Mouse (Mus musculus): ENCODE data around the gene Osbpl5. TPM values are rescaled to one million over a fixed set of nuclear protein-coding genes. Genes with fewer than 3 reads are reported as not detected.
A peak's percentile ranks its signal among the peaks of the same experiment; 100 is the strongest.
"Not testable (repeated sequence)": the region's sequence is repeated elsewhere in the genome, so short reads cannot be mapped to it uniquely, and the experiment has no call there.

Gene Osbpl5
- polyA plus RNA-seq, 1 experiment: 6.7 TPM

GRCm38 (mm10) chr7:143689946-143690345, 66.8 kb downstream of the Osbpl5 start:
- H3K4me1 ChIP-seq (ENCODE audit: control insufficient read depth, insufficient read depth, low read length): peaks cover 2% of the 10 kb centered on the region
- no peak overlapping the region for H3K4me3 ChIP-seq (replicated peaks; ENCODE audit: control insufficient read depth, low read depth, low read length)
- no peak overlapping the region for H3K27ac ChIP-seq (ENCODE audit: control insufficient read depth, insufficient read depth, low read depth, low read length, poor library complexity)
- TF ChIP-seq POLR2A (IDR thresholded peaks at IDR 0.05; ENCODE audit: borderline replicate concordance, control insufficient read depth, low read depth, low read length) (no peak), CTCF (IDR thresholded peaks at IDR 0.05; ENCODE audit: control insufficient read depth, insufficient read depth, low read length) (no peak)
- WGBS: 29% methylated on average over 4 of the region's 4 CpGs

GRCm38 (mm10) chr7:143689481-143689880, 67.3 kb downstream of the Osbpl5 start:
- H3K27ac ChIP-seq (ENCODE audit: control insufficient read depth, insufficient read depth, low read depth, low read length, poor library complexity): no peak overlapping the region
- WGBS: 90% methylated on average over 7 of the region's 7 CpGs
- TF ChIP-seq POLR2A (IDR thresholded peaks at IDR 0.05; ENCODE audit: borderline replicate concordance, control insufficient read depth, low read depth, low read length) (no peak), CTCF (IDR thresholded peaks at IDR 0.05; ENCODE audit: control insufficient read depth, insufficient read depth, low read length) (no peak)
- H3K4me1 ChIP-seq (ENCODE audit: control insufficient read depth, insufficient read depth, low read length): peaks cover 2% of the 10 kb centered on the region
- H3K4me3 ChIP-seq (replicated peaks; ENCODE audit: control insufficient read depth, low read depth, low read length): no peak overlapping the region

GRCm38 (mm10) chr7:143686676-143687075, 70.1 kb downstream of the Osbpl5 start:
- H3K27ac ChIP-seq (ENCODE audit: control insufficient read depth, insufficient read depth, low read depth, low read length, poor library complexity); H3K4me1 ChIP-seq (ENCODE audit: control insufficient read depth, insufficient read depth, low read length); H3K4me3 ChIP-seq (replicated peaks; ENCODE audit: control insufficient read depth, low read depth, low read length): not testable (repeated sequence)
- 44% methylated on average over 3 of the region's 3 CpGs for whole genome bisulfite sequencing

GRCm38 (mm10) chr7:143686191-143686590, 70.6 kb downstream of the Osbpl5 start:
- 15% methylated on average over 4 of the region's 4 CpGs for whole genome bisulfite sequencing
- H3K4me3 ChIP-seq (replicated peaks; ENCODE audit: control insufficient read depth, low read depth, low read length); H3K4me1 ChIP-seq (ENCODE audit: control insufficient read depth, insufficient read depth, low read length): not testable (repeated sequence)
- peak overlapping the region; percentile 41; the same call in 1 of the 2 replicates for H3K27ac ChIP-seq (ENCODE audit: control insufficient read depth, insufficient read depth, low read depth, low read length, poor library complexity)

- Histone ChIP-seq H3K27ac (ENCODE audit: control insufficient read depth, insufficient read depth, low read depth, low read length, poor library complexity) (peak within 1 kb of the TSS; percentile 41), H3K4me3 (replicated peaks; ENCODE audit: control insufficient read depth, low read depth, low read length) (peak within 1 kb of the TSS; percentile 58), H3K4me1 (ENCODE audit: control insufficient read depth, insufficient read depth, low read length) (peaks cover 2% of the 10 kb centered on the region)
- TF ChIP-seq POLR2A (IDR thresholded peaks at IDR 0.05; ENCODE audit: borderline replicate concordance, control insufficient read depth, low read depth, low read length): 0 out of 2 replicates have a peak, but pooled peaks have one; percentile 17
- no peak for TF ChIP-seq CTCF (IDR thresholded peaks at IDR 0.05; ENCODE audit: control insufficient read depth, insufficient read depth, low read length)
- WGBS: under 1% methylated on average over 35 of the region's 35 CpGs
These were observed 71.3 kb downstream of the Osbpl5 start, which contains the start of gene Tnfrsf23 for GRCm38 (mm10) chr7:143685359-143686067. Gene Tnfrsf23 (minus strand): TSS chr7:143685872.

GRCm38 (mm10) chr7:143684569-143684968, 72.2 kb downstream of the Osbpl5 start:
- not testable (repeated sequence) for H3K4me1 ChIP-seq (ENCODE audit: control insufficient read depth, insufficient read depth, low read length); H3K27ac ChIP-seq (ENCODE audit: control insufficient read depth, insufficient read depth, low read depth, low read length, poor library complexity); H3K4me3 ChIP-seq (replicated peaks; ENCODE audit: control insufficient read depth, low read depth, low read length)
- 73% methylated on average over 2 of the region's 2 CpGs for WGBS

GRCm38 (mm10) chr7:143681566-143681965, 75.2 kb downstream of the Osbpl5 start:
- WGBS: 82% methylated on average over 1 of the region's 1 CpGs
- H3K27ac ChIP-seq (ENCODE audit: control insufficient read depth, insufficient read depth, low read depth, low read length, poor library complexity): no peak overlapping the region
- H3K4me1 ChIP-seq (ENCODE audit: control insufficient read depth, insufficient read depth, low read length): no peaks in the 10 kb centered on the region
- TF ChIP-seq CTCF (IDR thresholded peaks at IDR 0.05; ENCODE audit: control insufficient read depth, insufficient read depth, low read length): no peak
- TF ChIP-seq POLR2A (IDR thresholded peaks at IDR 0.05; ENCODE audit: borderline replicate concordance, control insufficient read depth, low read depth, low read length): no peak
- H3K4me3 ChIP-seq (replicated peaks; ENCODE audit: control insufficient read depth, low read depth, low read length): no peak overlapping the region

GRCm38 (mm10) chr7:143680836-143681235, 75.9 kb downstream of the Osbpl5 start:
- H3K4me1 ChIP-seq (ENCODE audit: control insufficient read depth, insufficient read depth, low read length); H3K27ac ChIP-seq (ENCODE audit: control insufficient read depth, insufficient read depth, low read depth, low read length, poor library complexity); H3K4me3 ChIP-seq (replicated peaks; ENCODE audit: control insufficient read depth, low read depth, low read length): not testable (repeated sequence)
- WGBS: 50% methylated on average over 2 of the region's 2 CpGs

- not testable (repeated sequence) for H3K4me3 ChIP-seq (replicated peaks; ENCODE audit: control insufficient read depth, low read depth, low read length)
- WGBS: 83% methylated on average over 2 of the region's 2 CpGs
These were observed 77.1 kb downstream of the Osbpl5 start for GRCm38 (mm10) chr7:143679650-143680049.

More at GRCm38 (mm10) chr7:143679650-143680049, 77.1 kb downstream of the Osbpl5 start:
- not testable (repeated sequence) for H3K4me1 ChIP-seq (ENCODE audit: control insufficient read depth, insufficient read depth, low read length); H3K27ac ChIP-seq (ENCODE audit: control insufficient read depth, insufficient read depth, low read depth, low read length, poor library complexity)
